ENCODE assay signal across 8 mouse cellular contexts in genomic region chr4:134930684-134931481, GRCm38 (mm10). TPM values are rescaled to one million over a fixed set of nuclear protein-coding genes. Genes with fewer than 3 reads are reported as not detected.
DNase-seq lines count a peak whose midpoint lies in the region; ATAC-seq lines count a peak whose summit lies in the region.

TSS of gene Syf2 (plus strand) at chr4:134930898.

- under 1% methylated on average over 65 of the region's 68 CpGs for WGBS in hindbrain, embryonic 12.5 days

- peaks cover 54% of the 10 kb centered on the region for H3K36me3 ChIP-seq in hindbrain, embryonic 12.5 days

- no peaks in the 10 kb centered on the region for H3K27me3 ChIP-seq in hindbrain, embryonic 12.5 days

- peak within 1 kb of the TSS; percentile 82 for H3K9ac ChIP-seq in hindbrain, embryonic 12.5 days

- H3K4me1 ChIP-seq in hindbrain, embryonic 12.5 days: peaks cover 21% of the 10 kb centered on the region

- peak within 1 kb of the TSS; percentile 78 for H3K27ac ChIP-seq in hindbrain, embryonic 12.5 days

- H3K9me3 ChIP-seq in hindbrain, embryonic 12.5 days (replicated peaks): no peaks in the 10 kb centered on the region

- peak within 1 kb of the TSS; percentile 99 for H3K4me3 ChIP-seq in hindbrain, embryonic 12.5 days

- ATAC-seq in hindbrain, embryonic 12.5 days (ENCODE audit: low FRiP score): peak; percentile 97

- peak; percentile 99 for DNase-seq in Muller cell, postnatal 12 days (ENCODE audit: inconsistent ontology term)
- peak; percentile 96 for DNase-seq in cerebellum, adult 9-11 months
- peak; percentile 93 for DNase-seq in frontal cortex, postnatal 10 days (ENCODE audit: low spot score in 2 of 2)
- peak; percentile 93 to 98 for DNase-seq in layer of hippocampus, postnatal 14 days (ENCODE audit: low spot score in 2 of 2)
- peak; percentile 96 for DNase-seq in lung, postnatal 14 days
- peak; percentile 89 for DNase-seq in retina, adult 2 months (ENCODE audit: low read depth, low spot score)
- peak; percentile 87 to 92 for DNase-seq in thymus, postnatal 36 days

- H3K4me2 ChIP-seq in hindbrain, embryonic 12.5 days (replicated peaks): peak within 1 kb of the TSS; percentile 90

RNA-seq across cellular contexts. Expression of gene Syf2, which starts in this region (rescaled TPM):
- 77.2 and 80.7 TPM in 2 replicates for polyA plus RNA-seq in hindbrain, embryonic 12.5 days (2016; fragmentation: Nextera tagmentation; extraction: Ambion mirVana)
- 10 to 100 TPM; 42.6 to 43.8 TPM for total RNA-seq in layer of hippocampus, postnatal 14 days (2021)

Comparison
In these comparisons a context has a peak if more than half of its experiments do, and no peak if none do; other contexts are left out.
1. Peak in every context shown above with its lines: DNase-seq, ATAC-seq, H3K4me3 ChIP-seq and H3K27ac ChIP-seq.